Mouse (Mus musculus): ENCODE data around the gene Gm9999. TPM values are rescaled to one million over a fixed set of nuclear protein-coding genes. Genes with fewer than 3 reads are reported as not detected.

Gm9999 gene
- not detected in 2 replicates for polyA plus RNA-seq (2015; fragmentation: Nextera tagmentation; extraction: Ambion mirVana)

- Histone ChIP-seq H3K4me2 (no peak within 1 kb of the TSS), H3K4me1 (replicated peaks) (no peaks in the 10 kb centered on the region; the same call in 1 of the 2 replicates), H3K9me3 (no peaks in the 10 kb centered on the region), H3K27me3 (no peaks in the 10 kb centered on the region), H3K36me3 (no peaks in the 10 kb centered on the region), H3K27ac (replicated peaks) (no peak within 1 kb of the TSS), H3K4me3 (no peak within 1 kb of the TSS), H3K9ac (no peak within 1 kb of the TSS)
- 96% methylated on average over 3 of the region's 3 CpGs for whole genome bisulfite sequencing
- no peak for ATAC-seq (ENCODE audit: low read depth)
Observed at GRCm38 (mm10) chr7:46983280-46983679, at the start of gene Gm9999. Gene Gm9999, plus strand, starts transcription at chr7:46983580.

DNA sequence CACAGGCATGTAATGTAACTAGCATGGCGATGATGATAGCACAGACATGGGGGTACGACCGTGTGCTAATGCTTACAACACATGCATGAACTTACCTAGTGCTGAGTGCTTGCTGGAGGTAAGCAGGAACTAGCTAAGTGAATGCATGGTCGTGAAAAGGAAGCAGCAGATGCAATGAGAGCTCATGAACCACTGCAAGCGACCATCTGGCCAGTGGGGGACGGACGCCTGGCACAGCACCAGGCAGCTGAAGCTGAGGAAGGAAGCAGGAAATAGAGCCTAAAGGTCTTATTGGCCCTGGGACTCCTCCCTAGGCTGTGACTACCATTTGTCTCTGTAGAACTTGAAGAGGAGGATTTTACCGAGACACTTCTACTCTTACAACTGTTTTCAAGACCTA is 48.6 kb upstream of the Gm9999 start:
- no peak for ATAC-seq (ENCODE audit: low read depth)
- Histone ChIP-seq H3K4me2 (no peak overlapping the region), H3K27me3 (no peaks in the 10 kb centered on the region), H3K9me3 (no peaks in the 10 kb centered on the region), H3K27ac (replicated peaks) (no peak overlapping the region), H3K4me3 (no peak overlapping the region), H3K4me1 (replicated peaks) (no peaks in the 10 kb centered on the region), H3K9ac (no peak overlapping the region), H3K36me3 (peaks cover 47% of the 10 kb centered on the region)
- 85% methylated on average over 8 of the region's 8 CpGs for WGBS

- Histone ChIP-seq H3K36me3 (peaks cover 46% of the 10 kb centered on the region), H3K4me1 (replicated peaks) (no peaks in the 10 kb centered on the region), H3K9me3 (no peaks in the 10 kb centered on the region), H3K4me3 (no peak overlapping the region), H3K27me3 (no peaks in the 10 kb centered on the region), H3K4me2 (no peak overlapping the region), H3K27ac (replicated peaks) (no peak overlapping the region), H3K9ac (no peak overlapping the region)
- 51% methylated on average over 4 of the region's 4 CpGs for WGBS
- no peak for ATAC-seq (ENCODE audit: low read depth)
Observed at GRCm38 (mm10) chr7:46935847-46936246, 47.5 kb upstream of the Gm9999 start.

GRCm38 (mm10) chr7:46957831-46958691 is 25.3 kb upstream of the Gm9999 start, which contains the start of gene Uevld:
Gene Uevld, minus strand, starts transcription at chr7:46958527.
- ATAC-seq (ENCODE audit: low read depth): peak; percentile 93
- H3K27ac ChIP-seq (replicated peaks): no peak within 1 kb of the TSS; the same call in 1 of the 2 replicates
- H3K27me3 ChIP-seq: peaks cover 11% of the 10 kb centered on the region
- peak within 1 kb of the TSS; percentile 71 for H3K4me3 ChIP-seq
- 1% methylated on average over 51 of the region's 51 CpGs for WGBS
- peaks cover 22% of the 10 kb centered on the region for H3K36me3 ChIP-seq
- peaks cover 19% of the 10 kb centered on the region for H3K4me1 ChIP-seq (replicated peaks)
- peak within 1 kb of the TSS; percentile 86 for H3K4me2 ChIP-seq
- peak within 1 kb of the TSS; percentile 84 for H3K9ac ChIP-seq
- no peaks in the 10 kb centered on the region for H3K9me3 ChIP-seq

- ATAC-seq (ENCODE audit: low read depth): no peak; the same call in 1 of the 2 replicates
- peaks cover 25% of the 10 kb centered on the region for H3K4me1 ChIP-seq (replicated peaks)
Observed at GRCm38 (mm10) chr7:46958853-46959252, 24.5 kb upstream of the Gm9999 start.

DNA sequence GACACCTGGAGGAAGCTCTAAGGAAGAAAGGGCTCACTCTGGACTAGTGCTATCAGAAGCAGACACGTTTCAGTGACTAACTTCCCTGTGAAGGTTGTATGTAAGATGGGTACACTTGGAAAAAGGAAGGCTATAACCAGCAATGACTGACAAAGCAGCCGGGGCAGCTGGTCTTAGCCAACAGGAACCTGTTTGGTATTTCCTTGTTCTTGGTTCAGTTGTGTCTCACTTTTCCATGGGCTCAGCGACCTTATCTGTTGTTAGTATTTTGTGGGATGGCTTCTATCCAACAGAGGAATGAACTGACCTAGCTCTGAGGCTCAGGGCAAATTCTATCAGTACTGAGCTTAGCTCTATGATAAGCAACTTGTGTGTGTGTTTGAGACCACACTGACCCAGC is 22.4 kb upstream of the Gm9999 start:
- no peak for ATAC-seq (ENCODE audit: low read depth)
- Histone ChIP-seq H3K27ac (replicated peaks) (no peak overlapping the region), H3K36me3 (no peaks in the 10 kb centered on the region), H3K4me2 (no peak overlapping the region), H3K4me3 (no peak overlapping the region), H3K9me3 (no peaks in the 10 kb centered on the region), H3K9ac (0 out of 2 replicates have a peak overlapping the region, but pooled peaks have one; percentile 26), H3K27me3 (peaks cover 11% of the 10 kb centered on the region), H3K4me1 (replicated peaks) (peaks cover 26% of the 10 kb centered on the region)
- WGBS: 71% methylated on average over 3 of the region's 3 CpGs

More at GRCm38 (mm10) chr7:46958853-46959252, 24.5 kb upstream of the Gm9999 start:
- Histone ChIP-seq H3K27ac (replicated peaks) (no peak overlapping the region), H3K4me2 (peak overlapping the region; percentile 86), H3K9me3 (no peaks in the 10 kb centered on the region), H3K9ac (peak overlapping the region; percentile 84), H3K36me3 (peaks cover 14% of the 10 kb centered on the region), H3K27me3 (peaks cover 11% of the 10 kb centered on the region), H3K4me3 (peak overlapping the region; percentile 71)
- 20% methylated on average over 9 of the region's 9 CpGs for WGBS

DNA sequence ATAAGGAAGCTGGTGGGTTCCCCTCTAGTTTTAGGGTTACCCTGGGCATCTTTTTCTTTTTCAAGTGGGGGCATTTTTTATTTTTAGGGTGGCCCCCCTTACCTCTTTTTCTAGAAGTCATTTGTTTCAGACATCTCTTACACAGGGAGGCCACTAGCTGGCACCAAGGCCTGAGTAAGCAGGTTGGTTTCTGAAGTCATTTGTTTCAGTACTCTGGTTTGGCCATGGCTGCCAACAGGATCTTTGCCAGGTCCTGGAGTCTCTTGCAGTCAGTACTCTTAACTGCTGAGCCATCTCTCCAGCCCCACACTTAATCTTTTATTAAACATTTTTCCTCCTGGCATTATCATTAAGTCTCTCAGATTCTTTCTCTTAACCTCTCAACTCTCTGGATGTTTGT is 21.2 kb upstream of the Gm9999 start:
- Histone ChIP-seq H3K4me3 (no peak overlapping the region), H3K27ac (replicated peaks) (no peak overlapping the region), H3K27me3 (peaks cover 11% of the 10 kb centered on the region), H3K9ac (no peak overlapping the region), H3K36me3 (no peaks in the 10 kb centered on the region), H3K9me3 (no peaks in the 10 kb centered on the region), H3K4me1 (replicated peaks) (peaks cover 25% of the 10 kb centered on the region), H3K4me2 (no peak overlapping the region)
- ATAC-seq (ENCODE audit: low read depth): no peak

DNA sequence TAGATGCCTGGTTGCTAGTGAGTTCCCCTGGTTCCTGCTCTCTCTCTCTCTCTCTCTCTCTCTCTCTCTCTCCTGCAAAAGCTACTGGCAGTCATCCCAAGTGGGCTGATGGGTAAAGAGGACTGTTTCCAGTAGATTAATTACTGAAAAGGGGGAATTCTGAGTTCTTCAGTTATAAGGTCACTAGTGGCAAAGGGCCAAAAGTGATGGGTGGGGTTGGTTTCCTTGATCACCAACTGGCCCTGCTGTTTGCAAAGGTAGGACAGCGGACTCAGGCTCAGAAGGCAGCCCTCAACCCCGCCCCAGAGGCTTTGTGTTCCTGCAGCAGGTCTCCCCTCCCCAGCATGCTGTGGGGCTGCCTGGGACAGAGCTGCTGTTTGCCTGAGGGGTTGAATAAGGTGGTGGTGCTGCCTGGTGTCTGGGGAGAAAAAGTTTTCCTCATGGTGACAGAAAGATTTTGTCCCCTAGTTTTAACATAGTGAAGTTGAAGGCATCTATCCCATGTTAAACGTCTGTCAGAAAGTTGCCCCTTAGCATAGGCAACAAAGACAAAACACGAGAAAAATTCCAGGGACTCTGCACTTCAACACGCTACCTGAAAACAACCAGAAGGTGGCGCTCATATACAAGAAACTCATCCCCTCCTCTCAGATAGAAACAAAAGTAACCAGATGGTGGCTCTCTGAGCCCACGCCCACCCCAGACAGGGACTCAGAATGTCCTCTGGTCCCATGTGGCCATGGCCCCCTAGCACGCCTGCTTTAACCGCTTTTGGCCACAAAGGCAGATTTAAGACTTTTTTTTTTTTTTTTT is 20.4 kb upstream of the Gm9999 start:
- peak; percentile 62 for ATAC-seq (ENCODE audit: low read depth)
- H3K4me2 ChIP-seq: peak overlapping the region; percentile 35
- WGBS: under 1% methylated on average over 9 of the region's 9 CpGs
- H3K4me1 ChIP-seq (replicated peaks): peaks cover 17% of the 10 kb centered on the region
- H3K9me3 ChIP-seq: no peaks in the 10 kb centered on the region
- peak overlapping the region; percentile 17; the same call in 1 of the 2 replicates for H3K9ac ChIP-seq
- H3K27me3 ChIP-seq: peaks cover 11% of the 10 kb centered on the region
- H3K4me3 ChIP-seq: no peak overlapping the region
- no peaks in the 10 kb centered on the region for H3K36me3 ChIP-seq
- H3K27ac ChIP-seq (replicated peaks): peak overlapping the region; percentile 64

DNA sequence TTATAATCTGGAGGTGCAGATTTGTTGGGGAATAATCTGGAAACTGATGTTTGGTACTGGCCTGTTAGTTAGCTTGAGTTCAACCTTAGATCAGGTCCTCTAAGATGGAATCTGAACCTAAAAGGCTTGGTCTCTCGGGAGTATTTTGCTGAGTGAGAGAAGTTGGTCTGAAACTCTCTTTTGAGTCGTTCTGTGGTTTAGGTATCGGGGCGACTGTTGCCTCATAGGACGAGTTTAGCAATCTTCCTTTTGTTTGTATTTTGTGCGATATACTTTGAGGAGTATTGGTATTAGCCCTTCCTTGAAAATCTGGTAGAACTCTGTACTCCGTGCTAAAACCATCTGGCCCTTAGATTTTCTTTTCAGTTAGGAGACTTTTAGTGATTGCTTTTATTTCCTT is 19.3 kb upstream of the Gm9999 start:
- Histone ChIP-seq H3K27ac (replicated peaks) (no peak overlapping the region), H3K4me1 (replicated peaks) (peaks cover 14% of the 10 kb centered on the region), H3K4me3 (no peak overlapping the region), H3K36me3 (no peaks in the 10 kb centered on the region), H3K4me2 (no peak overlapping the region), H3K27me3 (peaks cover 11% of the 10 kb centered on the region), H3K9me3 (no peaks in the 10 kb centered on the region), H3K9ac (no peak overlapping the region)
- no peak for ATAC-seq (ENCODE audit: low read depth)
- WGBS: 87% methylated on average over 7 of the region's 7 CpGs

DNA sequence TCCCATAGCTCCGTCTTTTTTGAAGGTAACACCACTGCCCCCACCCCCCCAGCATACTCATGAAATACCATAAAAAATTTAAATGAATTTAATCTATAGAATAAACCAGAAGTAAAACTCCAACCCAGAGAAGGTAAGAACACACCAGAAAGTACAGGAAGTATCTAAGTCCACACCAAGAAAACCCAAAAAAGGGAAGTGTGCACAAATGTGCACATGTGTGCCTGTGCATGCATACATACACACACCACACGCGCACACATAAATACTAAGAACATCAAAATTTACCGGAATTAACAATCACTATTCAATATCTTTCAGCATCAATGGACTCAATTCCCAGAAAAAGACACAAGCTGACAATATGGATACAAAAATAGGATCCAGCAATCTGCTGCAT is 13.5 kb upstream of the Gm9999 start:
- H3K27ac ChIP-seq (replicated peaks): no peak overlapping the region
- ATAC-seq (ENCODE audit: low read depth): no peak
- H3K9ac ChIP-seq: no peak overlapping the region
- 88% methylated on average over 4 of the region's 4 CpGs for WGBS
- no peaks in the 10 kb centered on the region for H3K9me3 ChIP-seq
- no peak overlapping the region for H3K4me3 ChIP-seq
- no peaks in the 10 kb centered on the region for H3K4me1 ChIP-seq (replicated peaks)
- H3K36me3 ChIP-seq: no peaks in the 10 kb centered on the region
- H3K4me2 ChIP-seq: no peak overlapping the region
- no peaks in the 10 kb centered on the region for H3K27me3 ChIP-seq

- WGBS: 98% methylated on average over 4 of the region's 4 CpGs
- no peaks in the 10 kb centered on the region for H3K9me3 ChIP-seq
- no peak overlapping the region for H3K4me3 ChIP-seq
- no peak overlapping the region for H3K27ac ChIP-seq (replicated peaks)
- H3K4me1 ChIP-seq (replicated peaks): no peaks in the 10 kb centered on the region
- H3K27me3 ChIP-seq: no peaks in the 10 kb centered on the region
- H3K4me2 ChIP-seq: no peak overlapping the region
- no peak for ATAC-seq (ENCODE audit: low read depth)
- H3K36me3 ChIP-seq: no peaks in the 10 kb centered on the region
- H3K9ac ChIP-seq: no peak overlapping the region
Observed at GRCm38 (mm10) chr7:46974648-46975047, 8.7 kb upstream of the Gm9999 start.

DNA sequence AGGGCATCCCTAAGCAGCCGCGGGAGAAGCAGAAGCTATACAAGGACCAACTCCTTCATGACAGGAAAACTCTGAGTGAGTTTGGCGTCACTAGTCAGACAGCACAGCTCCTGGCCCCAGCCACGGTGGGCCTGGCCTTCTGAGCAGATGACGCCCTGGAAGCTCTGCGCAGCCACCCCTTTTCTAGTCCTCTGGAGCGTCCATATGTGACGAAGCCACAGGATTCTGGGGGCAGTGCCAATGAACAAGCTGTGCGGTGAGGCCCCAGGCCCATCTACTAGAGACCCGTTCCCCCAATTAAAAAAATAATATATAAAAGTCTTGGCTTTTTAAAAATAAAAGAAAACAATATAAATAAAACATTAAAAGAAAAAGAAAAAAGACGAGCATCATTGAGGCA is 7.9 kb upstream of the Gm9999 start:
- Histone ChIP-seq H3K36me3 (no peaks in the 10 kb centered on the region), H3K4me1 (replicated peaks) (no peaks in the 10 kb centered on the region), H3K4me2 (no peak overlapping the region), H3K4me3 (no peak overlapping the region), H3K9me3 (no peaks in the 10 kb centered on the region), H3K27me3 (no peaks in the 10 kb centered on the region), H3K27ac (replicated peaks) (no peak overlapping the region), H3K9ac (no peak overlapping the region)
- no peak for ATAC-seq (ENCODE audit: low read depth)
- WGBS: 84% methylated on average over 11 of the region's 11 CpGs
